Mouse (Mus musculus) testis, adult 2 months (tissue): ENCODE data around the gene Mrpl28. TPM values are rescaled to one million over a fixed set of nuclear protein-coding genes. Genes with fewer than 3 reads are reported as not detected.

Experiments used
- H3K27ac ChIP-seq: fragments of 200-500 bp; 2 replicates; pipeline ENCODE4 v1.5.1; 2012; ENCODE audit warnings: low read depth, low read length; ENCODE audit not compliant: control insufficient read depth, insufficient read depth
- H3K27me3 ChIP-seq: fragments of 200-500 bp; 2 replicates; pipeline ENCODE4 v1.6.1; 2012; ENCODE audit warnings: mild to moderate bottlenecking, low read length, moderate library complexity; ENCODE audit not compliant: control insufficient read depth, insufficient read depth
- H3K36me3 ChIP-seq: fragments of 200-500 bp; 2 replicates; pipeline ENCODE4 v1.6.1; 2012; ENCODE audit warnings: mild to moderate bottlenecking, low read length; ENCODE audit not compliant: control insufficient read depth, insufficient read depth
- H3K4me1 ChIP-seq: fragments of 200-500 bp; 2 replicates; pipeline ENCODE4 v1.6.1; 2012; ENCODE audit warnings: low read length; ENCODE audit not compliant: control insufficient read depth, insufficient read depth
- H3K4me3 ChIP-seq: fragments of 200-500 bp; 2 replicates; pipeline ENCODE4 v1.5.1; 2012; ENCODE audit warnings: low read depth, mild to moderate bottlenecking, low read length, moderate library complexity, mixed read lengths; ENCODE audit not compliant: control insufficient read depth
- CTCF ChIP-seq: fragments of 200-500 bp; IDR thresholded peaks from 2 replicates; pipeline ENCODE4 v1.5.1; 2012; ENCODE audit warnings: low read depth, mild to moderate bottlenecking, inconsistent platforms, low read length, moderate library complexity; ENCODE audit not compliant: control insufficient read depth, insufficient read depth, insufficient replicate concordance
- POLR2A ChIP-seq: fragments of 200-500 bp; IDR thresholded peaks from 2 replicates; pipeline ENCODE4 v1.6.1; 2012; ENCODE audit warnings: low read depth, mild to moderate bottlenecking, inconsistent platforms, low read length, moderate library complexity; ENCODE audit not compliant: control insufficient read depth
- polyA plus RNA-seq: library from polyadenylated mRNA; depleted of rRNA; stranded (reverse); fragments of >200 nt; gene quantifications from 2 replicates; pipeline ENCODE4 v1.2.3, GENCODE M21; 2012; rRNA removed

The Mrpl28 gene
- polyA plus RNA-seq = 30.4 and 36.5 TPM in 2 replicates

DNA sequence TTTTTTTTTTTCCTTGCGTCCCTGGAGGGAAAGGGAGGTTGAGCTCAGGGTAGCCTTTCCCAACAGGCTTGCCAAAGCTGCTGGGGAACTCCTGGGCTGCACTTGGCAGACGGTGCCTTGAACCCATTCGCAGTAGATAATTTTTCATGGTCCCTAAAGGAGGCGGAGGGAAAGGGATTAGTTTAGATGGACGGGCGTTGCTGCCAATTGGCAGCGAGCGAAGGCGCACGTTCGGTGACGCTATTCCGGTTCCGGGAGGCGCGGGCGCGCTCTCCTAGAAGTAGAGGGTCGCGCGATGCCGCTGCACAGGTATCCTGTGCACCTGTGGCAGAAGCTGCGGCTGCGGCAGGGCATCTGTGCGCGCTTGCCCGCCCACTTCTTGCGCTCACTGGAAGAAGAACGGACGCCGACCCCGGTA lies at the start of gene Mrpl28:
Gene Mrpl28 (plus strand): TSS at position 234 of the 418 bp plus-strand sequence.
- H3K4me1 ChIP-seq = peaks cover 5% of the 10 kb centered on the region; the same call in 1 of the 2 replicates
- H3K27me3 ChIP-seq = no peaks in the 10 kb centered on the region
- TF ChIP-seq CTCF (no peak), POLR2A (peak; percentile 90)
- peak within 1 kb of the TSS; percentile 15; the same call in 1 of the 2 replicates for H3K27ac ChIP-seq
- peak within 1 kb of the TSS; percentile 85 for H3K4me3 ChIP-seq
- H3K36me3 ChIP-seq = no peaks in the 10 kb centered on the region

DNA sequence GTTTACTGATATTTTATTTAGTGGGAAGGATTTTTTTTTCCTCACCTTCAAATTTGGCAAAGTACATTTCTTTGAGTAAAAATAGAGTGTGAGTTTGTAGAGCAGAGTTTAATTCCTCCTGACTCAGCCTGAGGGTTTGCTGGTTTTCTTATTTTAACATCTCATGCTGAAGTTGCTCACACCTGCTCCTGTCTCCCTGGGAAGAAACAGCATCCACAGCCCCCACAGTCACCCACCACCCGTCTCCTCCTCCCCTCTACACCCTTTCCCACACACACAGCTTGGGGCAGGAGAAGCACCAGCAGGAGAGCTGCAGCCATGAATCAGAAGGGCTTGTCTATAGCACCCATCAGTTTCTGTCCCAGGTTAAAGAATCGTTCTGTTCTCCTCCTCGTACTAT lies 48.1 kb upstream of the Mrpl28 start:
- Histone ChIP-seq H3K27ac (peak overlapping the region; percentile 43; the same call in 1 of the 2 replicates), H3K4me3 (peak overlapping the region; percentile 81), H3K36me3 (no peaks in the 10 kb centered on the region), H3K27me3 (no peaks in the 10 kb centered on the region), H3K4me1 (no peaks in the 10 kb centered on the region)
- TF ChIP-seq POLR2A (no peak), CTCF (no peak)

DNA sequence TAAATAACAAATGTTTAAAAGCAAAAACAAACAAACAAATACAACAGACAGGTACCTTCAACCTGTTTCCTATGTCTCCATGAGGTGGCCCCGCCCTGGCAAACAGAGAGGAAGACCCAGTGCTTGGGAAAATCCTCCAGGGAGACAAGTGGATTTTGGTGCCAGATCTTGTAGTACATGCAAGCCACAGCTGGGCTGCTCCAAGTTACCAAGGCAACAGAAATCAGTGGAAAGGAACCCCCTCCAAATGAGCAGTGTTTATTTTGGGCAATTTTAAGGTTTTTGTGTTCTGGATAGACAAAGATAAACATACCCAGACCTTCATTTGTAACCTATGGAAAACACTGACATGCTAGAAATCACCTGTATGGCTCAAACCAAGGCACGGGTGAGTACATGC lies 44.4 kb upstream of the Mrpl28 start:
- H3K4me3 ChIP-seq = no peak overlapping the region
- no peaks in the 10 kb centered on the region for H3K36me3 ChIP-seq
- no peak for TF ChIP-seq CTCF
- no peak for TF ChIP-seq POLR2A
- H3K4me1 ChIP-seq = peaks cover 2% of the 10 kb centered on the region; the same call in 1 of the 2 replicates
- H3K27me3 ChIP-seq = no peaks in the 10 kb centered on the region
- no peak overlapping the region for H3K27ac ChIP-seq

DNA sequence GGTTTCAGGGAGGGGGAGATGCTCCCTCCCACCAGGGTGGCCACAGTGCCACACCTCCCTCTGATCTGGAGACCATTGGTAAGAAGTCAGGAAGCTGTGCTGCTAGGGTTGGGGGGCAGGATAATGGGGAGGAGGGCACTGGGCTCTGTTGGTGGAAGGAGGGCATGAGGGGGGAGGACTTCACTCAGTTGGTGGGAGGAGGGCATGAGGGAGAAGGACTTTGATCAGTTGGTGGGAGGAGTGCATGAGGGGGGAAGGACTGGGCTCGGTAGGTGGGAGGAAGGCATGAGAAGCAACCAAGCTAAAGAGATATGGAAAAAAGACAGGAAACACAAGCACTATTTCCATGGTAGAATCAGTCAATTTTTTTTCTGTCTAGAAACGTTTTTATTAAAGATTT lies 42.4 kb upstream of the Mrpl28 start:
- Histone ChIP-seq H3K36me3 (no peaks in the 10 kb centered on the region), H3K27ac (no peak overlapping the region), H3K4me3 (no peak overlapping the region), H3K4me1 (peaks cover 2% of the 10 kb centered on the region; the same call in 1 of the 2 replicates), H3K27me3 (no peaks in the 10 kb centered on the region)
- no peak for TF ChIP-seq POLR2A

DNA sequence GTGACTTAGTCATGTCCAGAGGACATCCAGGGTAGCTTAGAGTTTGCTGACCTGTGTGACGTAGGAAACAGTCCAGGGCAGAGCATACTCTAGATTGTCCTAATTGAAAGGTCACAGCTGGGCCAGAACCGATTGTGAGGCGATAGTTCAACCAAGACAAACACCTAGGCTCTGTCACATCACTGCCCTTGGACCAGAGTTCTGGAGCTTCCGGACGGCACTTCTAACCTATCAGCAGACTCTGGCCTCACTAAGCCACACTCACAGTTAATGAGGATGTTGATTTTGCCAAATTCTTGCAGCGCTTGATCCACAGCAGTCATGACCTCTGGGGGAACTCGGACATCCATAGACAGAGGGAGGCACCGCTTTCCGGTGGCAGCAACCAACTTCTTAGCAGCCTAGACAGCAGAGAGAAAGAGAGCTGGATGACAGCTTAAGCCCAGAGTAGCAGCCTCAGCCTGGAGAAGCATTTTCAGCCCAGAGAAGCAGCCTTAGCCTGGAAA lies 36.2 kb upstream of the Mrpl28 start:
- peaks cover 3% of the 10 kb centered on the region; the same call in 1 of the 2 replicates for H3K4me1 ChIP-seq
- H3K36me3 ChIP-seq = no peaks in the 10 kb centered on the region
- peak overlapping the region; percentile 67 for H3K4me3 ChIP-seq
- H3K27ac ChIP-seq = no peak overlapping the region
- TF ChIP-seq CTCF (no peak), POLR2A (no peak; the same call in 1 of the 2 replicates)
- H3K27me3 ChIP-seq = no peaks in the 10 kb centered on the region

DNA sequence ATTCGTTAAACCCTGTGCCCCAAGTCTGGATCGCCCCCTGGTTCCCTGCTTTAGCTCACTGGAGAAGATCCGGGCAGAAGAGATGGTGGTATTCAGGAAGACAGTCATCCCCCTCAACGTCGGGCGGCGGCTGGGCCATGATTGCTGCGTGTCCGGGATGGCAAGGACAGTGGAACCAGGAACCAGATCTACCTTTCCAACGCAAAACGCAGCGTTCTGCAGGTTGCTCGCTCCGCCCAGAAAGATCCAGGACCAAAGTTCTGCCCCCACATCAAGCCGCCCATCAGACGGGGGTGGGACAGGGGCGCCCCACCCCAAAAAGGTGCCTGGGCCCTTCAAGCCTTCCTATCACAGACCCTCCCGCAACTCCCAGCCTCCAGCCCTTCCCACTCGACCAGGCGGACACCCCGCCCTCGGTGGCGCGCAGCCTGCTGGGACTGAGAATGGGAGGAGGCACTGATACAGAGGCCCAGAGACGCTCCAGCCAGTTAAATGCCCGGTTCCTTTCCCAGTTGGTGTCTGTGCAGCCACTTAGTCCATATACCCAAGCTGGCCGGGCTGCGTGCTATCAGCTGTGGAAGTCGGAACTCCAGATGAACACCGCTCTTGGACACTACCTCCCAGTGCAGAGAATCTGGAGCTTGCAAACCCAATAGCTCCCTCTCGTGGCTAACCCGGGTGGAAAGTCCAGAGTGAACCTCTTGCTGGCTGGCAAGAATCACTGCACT lies 33.2 kb upstream of the Mrpl28 start, which contains the start of gene Decr2:
Gene Decr2 (minus strand): TSS at position 433 of the 728 bp plus-strand sequence.
- peaks cover 4% of the 10 kb centered on the region for H3K4me1 ChIP-seq
- H3K36me3 ChIP-seq = no peaks in the 10 kb centered on the region
- peak; percentile 41; the same call in 1 of the 2 replicates for TF ChIP-seq POLR2A
- peak; percentile 57; the same call in 1 of the 2 replicates for TF ChIP-seq CTCF
- H3K4me3 ChIP-seq = peak within 1 kb of the TSS; percentile 73
- H3K27me3 ChIP-seq = no peaks in the 10 kb centered on the region
- H3K27ac ChIP-seq = peak within 1 kb of the TSS; percentile 51

DNA sequence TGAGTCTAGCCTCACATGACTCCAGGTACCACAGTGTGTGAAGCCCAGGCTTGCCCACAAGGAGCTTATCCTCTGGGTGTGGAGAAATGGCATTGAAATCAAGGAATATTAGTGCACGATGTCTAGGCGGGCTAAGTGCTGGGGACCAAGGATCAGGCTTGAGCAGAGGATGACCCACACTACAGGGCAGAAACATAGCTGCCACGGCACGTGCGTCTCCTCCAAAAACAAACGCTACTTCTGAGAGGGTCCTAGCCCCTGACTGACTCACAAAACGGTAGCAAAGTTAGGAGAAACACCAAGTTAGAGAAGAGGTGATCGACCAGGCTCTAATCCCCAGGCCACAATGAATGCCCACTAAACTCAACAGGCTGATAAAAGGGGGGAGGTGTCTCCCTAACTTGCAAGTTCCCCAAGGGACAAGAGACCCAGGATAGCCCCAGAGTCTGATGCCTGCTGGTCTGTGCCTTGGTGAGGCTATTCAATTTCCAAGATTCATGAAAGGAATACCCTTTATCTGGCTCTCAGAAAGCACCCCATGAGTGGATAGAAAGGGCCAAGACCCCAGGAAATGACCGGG lies 28.7 kb upstream of the Mrpl28 start:
- Histone ChIP-seq H3K36me3 (no peaks in the 10 kb centered on the region), H3K27me3 (no peaks in the 10 kb centered on the region), H3K4me3 (no peak overlapping the region), H3K4me1 (peaks cover 9% of the 10 kb centered on the region), H3K27ac (no peak overlapping the region)
- TF ChIP-seq CTCF = no peak
- TF ChIP-seq POLR2A = no peak

DNA sequence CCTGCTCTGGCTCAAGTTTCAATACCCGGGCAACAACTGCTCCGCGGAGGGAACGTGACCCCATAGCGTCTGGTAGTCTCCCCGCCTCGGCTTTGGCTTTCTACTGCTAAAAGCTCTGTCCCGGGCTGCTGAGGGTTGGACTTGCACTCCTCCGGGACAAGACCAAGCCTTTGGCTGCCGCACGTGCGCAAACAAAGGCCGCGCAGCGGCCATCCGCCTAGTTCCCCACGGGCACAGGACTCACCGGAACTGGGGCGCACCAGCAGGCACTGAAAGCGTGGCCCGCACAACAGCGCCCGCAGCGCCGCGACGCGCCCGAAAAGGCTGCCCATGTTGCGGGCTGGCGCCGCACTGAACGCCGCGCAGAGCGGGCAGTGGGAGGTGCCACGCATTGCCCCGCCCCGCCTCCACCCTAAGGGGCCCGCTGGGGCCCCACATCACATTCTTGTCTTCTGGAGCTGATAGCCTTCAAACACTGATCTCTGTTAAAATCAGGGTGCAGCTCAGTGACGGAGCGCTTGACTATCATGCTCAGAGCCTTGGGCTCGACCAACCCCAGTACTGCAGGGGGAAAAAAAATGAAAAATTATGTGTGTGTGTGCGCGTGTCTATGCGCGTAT lies 28.1 kb upstream of the Mrpl28 start, which contains the start of gene Nme4:
Gene Nme4 (minus strand): TSS at position 482 of the 620 bp plus-strand sequence.
- Histone ChIP-seq H3K36me3 (no peaks in the 10 kb centered on the region), H3K27ac (no peak within 1 kb of the TSS), H3K4me3 (peak within 1 kb of the TSS; percentile 78), H3K27me3 (no peaks in the 10 kb centered on the region), H3K4me1 (peaks cover 5% of the 10 kb centered on the region)
- TF ChIP-seq POLR2A (no peak), CTCF (no peak)
